Mouse (Mus musculus): ENCODE measurements at regions not wholly inside any gene's neighbourhood (a gene's known extent, or its start where the extent isn't known, plus 50 kb on each side); places are given as distances from the start of the nearest gene placed in this dataset.

GRCm38 (mm10) chr16:73670516-73670915 lies 741.1 kb downstream of the Robo2 start:
- no peak for TF ChIP-seq CTCF (IDR thresholded peaks at IDR 0.05; ENCODE audit: low read depth, low read length)
- no peak for TF ChIP-seq TAL1 (conservative IDR thresholded peaks at IDR 0.05; ENCODE audit: low read depth, low read length)

Measured in G1E (cell line).